Mouse (Mus musculus) stomach, embryonic 15.5 days (tissue): ENCODE data around the gene Entpd1. TPM values are rescaled to one million over a fixed set of nuclear protein-coding genes. Genes with fewer than 3 reads are reported as not detected.
"Not testable (repeated sequence)": the region's sequence is repeated elsewhere in the genome, so short reads cannot be mapped to it uniquely, and the experiment has no call there.

Experiments
- ATAC-seq: fragments of 200-750 bp; cut with Nextera tagmentation; 2 replicates; pipeline ENCODE4 v1.8.0; 2017; ENCODE audit warnings: low read depth, moderate number of reproducible peaks, moderate TSS enrichment; ENCODE audit not compliant: insufficient read depth, low FRiP score
- H3K27ac ChIP-seq: fragments of 300-500 bp; sonication (generic); 2 replicates; pipeline ENCODE4 v1.5.1; 2015; ENCODE audit warnings: mild to moderate bottlenecking, inconsistent platforms
- H3K27me3 ChIP-seq: fragments of 300-500 bp; sonication (generic); replicated peaks from 2 replicates; pipeline ENCODE4 v1.6.1; 2015; ENCODE audit warnings: inconsistent platforms
- H3K36me3 ChIP-seq: fragments of 300-500 bp; sonication (generic); 2 replicates; pipeline ENCODE4 v1.6.1; 2015; ENCODE audit warnings: inconsistent platforms
- H3K4me1 ChIP-seq: fragments of 300-500 bp; sonication (generic); 2 replicates; pipeline ENCODE4 v1.6.1; 2015; ENCODE audit warnings: inconsistent platforms
- H3K4me2 ChIP-seq: fragments of 300-500 bp; sonication (generic); 2 replicates; pipeline ENCODE4 v1.6.1; 2015; ENCODE audit warnings: mild to moderate bottlenecking, inconsistent platforms
- H3K4me3 ChIP-seq: fragments of 300-500 bp; sonication (generic); replicated peaks from 2 replicates; pipeline ENCODE4 v1.5.1; 2015; ENCODE audit warnings: inconsistent platforms
- H3K9ac ChIP-seq: fragments of 300-500 bp; sonication (generic); 2 replicates; pipeline ENCODE4 v1.6.1; 2015; ENCODE audit warnings: inconsistent platforms
- H3K9me3 ChIP-seq: fragments of 300-500 bp; sonication (generic); 2 replicates; pipeline ENCODE4 v1.6.1; 2016; ENCODE audit warnings: inconsistent platforms
- WGBS: fragments of 180-500 bp; shearing (Covaris S2); methylation state at CpG from one replicate; pipeline ENCODE4 v1.1.7; 2015; 5-methylcytosine and 5-hydroxymethylcytosine counted together
- polyA plus RNA-seq: library from polyadenylated mRNA; unstranded; fragments of >200 nt; fragmentation: Nextera tagmentation; extraction: Ambion mirVana; gene quantifications from 2 replicates; pipeline ENCODE4 v1.2.1, GENCODE M21; 2015

Gene Entpd1
- polyA plus RNA-seq, 1 experiment from 2014 or later: 10.9 TPM

DNA sequence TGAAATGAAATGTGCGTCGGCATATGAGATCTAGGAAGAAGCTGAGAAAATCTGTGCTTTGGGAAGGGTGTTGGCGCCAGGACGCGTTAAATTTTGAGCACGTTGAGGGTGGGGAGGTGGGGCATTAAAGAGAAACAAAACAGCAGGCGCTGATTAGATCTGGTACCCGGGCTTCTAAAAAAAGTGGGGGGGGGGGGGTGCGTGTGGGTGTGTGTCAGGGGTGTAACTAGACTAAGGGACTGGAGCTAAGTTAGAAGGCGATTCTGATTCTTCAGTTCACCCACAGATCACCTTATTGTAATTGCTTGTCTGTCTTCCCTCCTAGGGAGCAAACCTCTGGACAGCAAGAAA, 22.7 kb upstream of the Entpd1 start:
- Histone ChIP-seq H3K36me3 (no peaks in the 10 kb centered on the region), H3K9ac (0 out of 2 replicates have a peak overlapping the region, but pooled peaks have one; percentile 13), H3K4me1 (0 out of 2 replicates have a peak, but pooled peaks cover 3% of the 10 kb centered on the region), H3K9me3 (no peaks in the 10 kb centered on the region), H3K4me2 (peak overlapping the region; percentile 78), H3K27ac (peak overlapping the region; percentile 77), H3K4me3 (peak overlapping the region; percentile 74), H3K27me3 (no peaks in the 10 kb centered on the region)
- WGBS: 1% methylated on average over 10 of the region's 10 CpGs
- no peak for ATAC-seq

DNA sequence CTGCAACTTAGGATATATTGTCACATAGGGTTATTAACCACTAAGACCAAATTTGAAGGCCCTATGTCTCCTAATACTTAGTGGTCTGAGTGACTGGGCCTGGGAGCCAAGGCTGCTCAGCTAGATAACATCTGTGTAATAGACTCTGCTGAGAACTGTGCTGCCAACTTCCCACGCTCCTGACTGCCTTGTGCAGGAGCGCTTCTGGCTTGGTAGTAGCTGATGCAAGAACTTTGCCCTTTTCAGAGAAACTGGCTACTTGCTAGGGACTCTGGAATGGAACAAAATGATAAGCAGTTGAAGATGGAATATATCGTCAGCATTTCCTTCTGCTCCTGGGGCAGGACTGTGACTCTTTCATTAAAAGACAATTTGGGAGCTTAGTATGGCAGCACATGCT, 16.9 kb upstream of the Entpd1 start:
- Histone ChIP-seq H3K27me3 (no peaks in the 10 kb centered on the region), H3K36me3 (no peaks in the 10 kb centered on the region), H3K4me2 (no peak overlapping the region), H3K9ac (no peak overlapping the region), H3K9me3 (no peaks in the 10 kb centered on the region), H3K27ac (no peak overlapping the region), H3K4me1 (no peaks in the 10 kb centered on the region), H3K4me3 (no peak overlapping the region)
- no peak for ATAC-seq
- WGBS: 85% methylated on average over 3 of the region's 3 CpGs

DNA sequence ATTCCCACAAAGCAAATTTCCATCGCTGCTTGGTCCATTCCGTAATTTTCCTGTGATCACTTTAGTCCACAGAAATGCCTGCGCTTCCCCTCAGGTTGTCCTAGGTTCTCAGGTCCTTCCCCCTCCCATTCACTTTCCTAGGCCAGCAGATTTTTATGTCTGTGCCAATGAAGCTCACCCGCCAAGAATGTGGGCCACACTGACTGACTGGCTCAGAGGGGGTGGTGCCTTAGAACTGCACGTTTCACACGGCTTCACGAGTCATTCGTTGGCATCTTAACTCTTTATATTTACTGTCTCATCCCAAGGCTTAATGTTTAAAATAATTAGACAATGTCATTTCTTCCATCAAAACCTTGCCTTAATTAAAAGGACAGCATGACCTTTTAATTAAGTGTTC, 16.3 kb upstream of the Entpd1 start:
- Histone ChIP-seq H3K4me2 (no peak overlapping the region), H3K36me3 (no peaks in the 10 kb centered on the region), H3K4me1 (no peaks in the 10 kb centered on the region), H3K9ac (no peak overlapping the region), H3K27me3 (no peaks in the 10 kb centered on the region), H3K27ac (no peak overlapping the region), H3K4me3 (no peak overlapping the region), H3K9me3 (no peaks in the 10 kb centered on the region)
- no peak for ATAC-seq
- 83% methylated on average over 8 of the region's 8 CpGs for WGBS

DNA sequence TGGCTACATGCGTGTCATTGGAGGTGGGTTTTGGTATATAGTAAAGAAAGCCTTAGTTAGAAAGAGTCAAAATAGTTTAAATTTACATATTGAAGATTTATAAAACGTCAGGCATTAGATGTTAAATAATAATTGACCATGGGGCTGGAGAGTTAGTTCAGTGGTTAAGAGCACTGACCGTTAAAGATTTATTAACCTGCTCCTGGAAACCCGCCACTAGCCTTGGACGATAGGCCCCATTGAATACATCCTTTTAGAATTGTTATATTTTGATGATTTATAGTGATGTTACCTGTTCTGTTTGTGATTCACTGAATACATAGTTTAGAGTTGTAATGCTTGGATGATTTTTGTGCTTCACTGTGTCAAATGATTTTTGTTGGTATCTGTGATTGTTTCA, 11.3 kb upstream of the Entpd1 start:
- ATAC-seq, H3K27me3 ChIP-seq, H3K9me3 ChIP-seq, H3K4me2 ChIP-seq, H3K4me3 ChIP-seq, H3K4me1 ChIP-seq, H3K27ac ChIP-seq, H3K36me3 ChIP-seq, H3K9ac ChIP-seq: not testable (repeated sequence)
- WGBS: 88% methylated on average over 5 of the region's 5 CpGs

DNA sequence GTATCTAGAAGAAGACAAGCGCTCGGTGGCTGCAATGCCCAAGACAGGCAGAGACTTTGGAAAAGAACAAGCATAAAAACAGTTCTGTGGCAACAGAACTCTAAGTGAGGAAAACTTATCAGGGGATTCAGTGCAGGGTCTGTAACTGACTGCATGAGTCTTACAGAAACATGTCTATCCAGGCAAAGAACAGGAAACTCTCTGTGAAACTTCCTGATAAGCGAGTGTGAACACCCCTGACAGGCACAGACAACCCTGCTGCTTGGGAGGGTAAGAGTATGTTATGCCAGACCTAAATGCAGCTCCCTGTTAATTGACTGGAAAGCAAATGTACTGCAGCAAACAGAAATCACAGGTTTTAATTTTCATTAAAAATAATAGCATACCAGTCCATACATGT, 10.3 kb upstream of the Entpd1 start:
- H3K27ac ChIP-seq: no peak overlapping the region
- H3K36me3 ChIP-seq: no peaks in the 10 kb centered on the region
- no peak overlapping the region for H3K9ac ChIP-seq
- no peaks in the 10 kb centered on the region for H3K27me3 ChIP-seq
- no peak for ATAC-seq
- H3K4me3 ChIP-seq: no peak overlapping the region
- no peaks in the 10 kb centered on the region for H3K4me1 ChIP-seq
- WGBS: 88% methylated on average over 3 of the region's 3 CpGs
- no peak overlapping the region for H3K4me2 ChIP-seq
- H3K9me3 ChIP-seq: no peaks in the 10 kb centered on the region

DNA sequence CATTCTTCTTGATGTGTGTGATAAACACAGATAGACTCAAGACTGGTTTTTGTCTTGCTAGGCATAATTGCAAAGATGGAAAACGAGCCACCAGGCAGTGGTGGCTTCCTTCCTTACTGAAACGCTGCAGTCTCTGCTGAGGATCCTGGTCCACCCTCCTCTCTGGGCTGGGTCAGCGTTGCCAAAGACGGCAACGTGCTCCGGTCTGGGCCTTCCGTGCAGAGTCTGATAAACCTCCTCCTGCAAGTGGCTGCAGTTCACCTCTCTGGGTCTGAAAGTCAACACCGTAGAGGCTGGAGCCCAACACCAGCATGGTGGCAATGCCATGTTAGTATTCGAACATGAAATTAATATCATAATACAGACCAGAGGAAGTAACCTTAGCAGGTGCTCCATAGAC, 7.0 kb upstream of the Entpd1 start:
- no peak overlapping the region for H3K27ac ChIP-seq
- ATAC-seq: no peak
- H3K9ac ChIP-seq: no peak overlapping the region
- no peak overlapping the region for H3K4me2 ChIP-seq
- H3K4me3 ChIP-seq: no peak overlapping the region
- no peaks in the 10 kb centered on the region for H3K9me3 ChIP-seq
- 91% methylated on average over 9 of the region's 9 CpGs for WGBS
- no peaks in the 10 kb centered on the region for H3K27me3 ChIP-seq
- peaks cover 10% of the 10 kb centered on the region; the same call in 1 of the 2 replicates for H3K36me3 ChIP-seq
- no peaks in the 10 kb centered on the region for H3K4me1 ChIP-seq

DNA sequence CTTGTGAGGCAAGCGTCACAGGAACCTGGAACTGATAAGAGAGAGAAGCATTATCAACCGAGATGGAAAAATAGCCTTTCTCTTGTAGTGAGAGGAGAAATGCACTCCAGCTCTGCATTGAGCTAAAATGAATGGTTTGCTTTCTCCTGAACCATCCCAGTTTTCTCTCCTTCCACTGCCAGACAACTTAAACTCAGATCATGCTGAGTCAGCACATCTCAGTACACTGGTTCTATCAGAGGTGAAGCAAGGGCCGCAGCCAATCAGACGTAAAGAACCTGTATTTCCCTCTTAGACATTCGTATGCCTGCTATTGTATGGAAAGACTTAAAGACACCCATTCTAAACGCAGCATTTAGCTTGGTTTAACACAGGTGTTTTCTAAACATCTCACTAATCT, 4.5 kb upstream of the Entpd1 start:
- no peak for ATAC-seq
- peaks cover 10% of the 10 kb centered on the region; the same call in 1 of the 2 replicates for H3K36me3 ChIP-seq

DNA sequence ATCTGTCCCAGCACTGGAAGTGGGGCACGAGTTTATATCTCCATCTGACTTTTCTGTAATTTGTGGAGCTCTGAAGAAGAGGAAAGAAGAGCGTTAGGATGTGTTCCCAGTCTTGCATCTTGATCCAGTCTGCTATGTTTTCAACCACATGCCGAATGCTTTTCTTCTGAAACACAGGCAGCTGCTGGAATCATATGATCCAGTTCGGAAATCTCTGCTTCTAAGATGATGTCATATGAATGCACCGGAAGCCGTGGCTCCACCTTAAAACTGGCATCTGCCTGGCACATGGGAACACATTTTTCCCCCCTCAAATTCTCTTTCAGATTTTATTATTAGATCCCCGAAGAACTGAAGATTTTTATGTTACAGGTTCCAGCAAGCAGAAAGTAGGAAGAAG, 2.6 kb downstream of the Entpd1 start:
- H3K9me3 ChIP-seq: no peaks in the 10 kb centered on the region
- H3K27me3 ChIP-seq: no peaks in the 10 kb centered on the region
- no peaks in the 10 kb centered on the region for H3K36me3 ChIP-seq
- no peak overlapping the region for H3K27ac ChIP-seq
- no peak overlapping the region for H3K4me2 ChIP-seq
- no peak for ATAC-seq
- H3K4me3 ChIP-seq: no peak overlapping the region
- H3K9ac ChIP-seq: no peak overlapping the region
- no peaks in the 10 kb centered on the region; the same call in 1 of the 2 replicates for H3K4me1 ChIP-seq
- WGBS: 71% methylated on average over 7 of the region's 7 CpGs

More for the DNA sequence above, 4.5 kb upstream of the Entpd1 start:
- WGBS: 84% methylated on average over 6 of the region's 6 CpGs
- H3K4me1 ChIP-seq: no peaks in the 10 kb centered on the region; the same call in 1 of the 2 replicates
- no peak overlapping the region for H3K27ac ChIP-seq
- H3K4me2 ChIP-seq: no peak overlapping the region
- H3K9me3 ChIP-seq: no peaks in the 10 kb centered on the region
- H3K4me3 ChIP-seq: no peak overlapping the region
- H3K27me3 ChIP-seq: no peaks in the 10 kb centered on the region
- H3K9ac ChIP-seq: no peak overlapping the region

DNA sequence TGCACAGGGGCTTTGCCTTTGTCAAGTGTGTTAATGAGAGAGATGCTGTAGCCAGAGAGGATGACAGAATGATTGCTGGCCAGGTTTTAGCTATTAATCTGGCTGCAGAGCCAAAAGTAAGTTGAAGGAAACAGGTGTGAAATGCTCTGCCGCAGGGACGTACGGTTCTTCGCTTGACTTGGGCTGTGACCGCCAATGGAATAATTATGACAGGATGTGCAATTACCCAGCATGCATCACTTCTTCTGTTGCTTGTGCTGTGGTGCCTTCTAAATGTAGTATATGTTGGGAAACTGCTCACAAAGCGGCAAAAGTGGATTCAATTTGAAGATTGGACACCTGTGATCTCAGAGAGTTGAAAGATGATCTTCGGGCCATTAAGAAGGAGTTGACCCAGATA, 3.9 kb downstream of the Entpd1 start:
- no peak overlapping the region for H3K4me2 ChIP-seq
- H3K4me1 ChIP-seq: no peaks in the 10 kb centered on the region; the same call in 1 of the 2 replicates
- no peaks in the 10 kb centered on the region for H3K27me3 ChIP-seq
- H3K27ac ChIP-seq: no peak overlapping the region
- no peak overlapping the region for H3K4me3 ChIP-seq
- H3K36me3 ChIP-seq: no peaks in the 10 kb centered on the region
- no peak for ATAC-seq
- 79% methylated on average over 7 of the region's 7 CpGs for WGBS
- H3K9me3 ChIP-seq: no peaks in the 10 kb centered on the region
- no peak overlapping the region for H3K9ac ChIP-seq

DNA sequence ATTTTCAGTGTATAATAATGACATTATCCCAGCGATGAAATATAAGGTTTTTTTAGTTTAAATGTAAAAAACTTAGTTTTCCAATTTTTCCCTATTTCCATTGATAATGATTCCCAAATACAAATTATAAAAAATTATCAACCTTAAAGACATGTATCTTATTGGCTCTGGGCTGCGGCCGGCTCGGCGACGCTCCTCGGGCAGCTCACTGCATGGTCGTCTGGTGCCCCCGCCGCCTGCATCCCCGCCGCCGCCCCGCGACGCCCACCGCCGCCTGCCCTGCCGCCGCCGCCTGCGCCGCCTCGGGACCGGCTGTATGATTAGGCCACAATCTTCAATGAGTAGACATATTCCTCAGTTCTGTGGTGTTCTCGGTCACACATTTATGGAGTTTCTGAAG, 9.4 kb downstream of the Entpd1 start:
- not testable (repeated sequence) for H3K36me3 ChIP-seq, ATAC-seq
- 40% methylated on average over 13 of the region's 26 CpGs for WGBS

DNA sequence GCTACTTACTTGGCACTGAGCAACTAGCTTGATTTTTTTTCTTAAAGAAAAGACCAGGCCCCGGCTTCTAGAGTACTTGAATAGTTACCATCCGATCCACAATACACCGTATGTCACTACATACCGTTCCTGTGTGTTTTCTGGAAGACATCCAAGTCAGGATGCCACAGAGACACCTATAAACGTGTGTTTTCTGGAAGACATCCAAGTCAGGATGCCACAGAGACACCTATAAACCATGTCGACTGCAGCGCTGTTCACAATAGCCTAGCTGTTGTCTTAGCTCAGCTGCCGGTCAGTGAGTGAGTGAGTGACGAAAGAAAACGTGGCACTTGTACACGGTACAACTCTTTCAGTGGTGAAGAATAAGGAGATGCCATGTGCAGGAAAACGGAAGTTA, 13.8 kb downstream of the Entpd1 start:
- H3K27me3 ChIP-seq: no peaks in the 10 kb centered on the region
- H3K27ac ChIP-seq: no peak overlapping the region
- no peaks in the 10 kb centered on the region for H3K9me3 ChIP-seq
- H3K4me2 ChIP-seq: no peak overlapping the region
- H3K9ac ChIP-seq: no peak overlapping the region
- H3K4me3 ChIP-seq: no peak overlapping the region
- H3K36me3 ChIP-seq: no peaks in the 10 kb centered on the region
- H3K4me1 ChIP-seq: no peaks in the 10 kb centered on the region
- ATAC-seq: no peak
- 60% methylated on average over 12 of the region's 12 CpGs for WGBS

More for the DNA sequence above, 9.4 kb downstream of the Entpd1 start:
- not testable (repeated sequence) for H3K9me3 ChIP-seq, H3K27me3 ChIP-seq, H3K4me2 ChIP-seq, H3K4me3 ChIP-seq, H3K9ac ChIP-seq, H3K27ac ChIP-seq, H3K4me1 ChIP-seq

DNA sequence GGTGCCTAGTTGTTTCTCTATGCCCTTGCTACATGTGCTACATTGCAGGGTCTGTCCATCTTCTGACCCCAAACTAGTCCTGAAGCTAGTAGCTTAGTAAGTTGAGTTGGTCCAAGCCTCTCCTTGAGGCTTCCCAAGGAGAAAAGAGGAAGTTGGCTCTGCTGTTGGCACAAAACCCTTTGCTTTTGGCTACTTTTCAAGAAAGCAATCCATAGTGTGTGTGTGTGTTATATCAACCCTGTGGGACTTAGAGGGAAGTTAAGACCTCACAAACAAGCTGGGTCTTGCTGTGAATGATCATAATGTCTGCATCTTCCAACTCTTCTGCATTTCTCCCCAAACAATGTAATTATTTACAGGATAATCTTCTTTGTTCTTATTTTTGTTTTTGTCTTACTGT, 16.8 kb downstream of the Entpd1 start:
- no peak overlapping the region for H3K4me3 ChIP-seq

DNA sequence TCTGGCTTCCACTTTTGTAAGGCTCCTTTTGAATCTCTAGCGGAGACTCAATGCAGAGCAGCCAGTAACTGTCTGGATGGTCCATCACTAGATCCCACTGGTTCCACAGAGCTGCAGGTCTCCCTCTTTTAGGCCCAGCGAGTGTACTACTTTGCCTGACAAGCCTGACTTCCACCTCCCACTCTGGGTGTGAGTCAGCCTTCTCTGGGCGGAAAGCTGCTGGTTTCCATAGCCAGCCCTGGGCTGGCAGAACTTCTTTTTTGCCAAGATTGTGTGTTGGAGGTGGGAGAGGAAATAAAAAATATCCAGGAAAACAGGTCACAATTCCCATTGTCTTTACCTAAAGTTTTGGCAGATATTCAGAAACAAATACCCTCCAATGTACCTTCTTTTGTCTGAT, 17.9 kb downstream of the Entpd1 start:
- Histone ChIP-seq H3K9ac (no peak overlapping the region), H3K4me2 (no peak overlapping the region), H3K4me3 (no peak overlapping the region), H3K4me1 (no peaks in the 10 kb centered on the region), H3K9me3 (no peaks in the 10 kb centered on the region), H3K36me3 (no peaks in the 10 kb centered on the region), H3K27me3 (no peaks in the 10 kb centered on the region), H3K27ac (no peak overlapping the region)
- ATAC-seq: no peak
- 88% methylated on average over 3 of the region's 3 CpGs for WGBS

More for the DNA sequence above, 16.8 kb downstream of the Entpd1 start:
- Histone ChIP-seq H3K9ac (no peak overlapping the region), H3K9me3 (no peaks in the 10 kb centered on the region), H3K4me2 (no peak overlapping the region), H3K36me3 (no peaks in the 10 kb centered on the region), H3K27ac (no peak overlapping the region), H3K4me1 (no peaks in the 10 kb centered on the region), H3K27me3 (no peaks in the 10 kb centered on the region)
- no peak for ATAC-seq
